Mouse (Mus musculus) liver, embryonic 13.5 days (tissue): ENCODE results near the gene Ror1. TPM values are rescaled to one million over a fixed set of nuclear protein-coding genes. Genes with fewer than 3 reads are reported as not detected.

ENCODE experiments used
- ATAC-seq: fragments of 200-750 bp; cut with Nextera tagmentation; 2 replicates; pipeline ENCODE4 v1.8.0; 2017; ENCODE audit warnings: low read depth, mild to moderate bottlenecking, moderate number of reproducible peaks, moderate library complexity
- DNase-seq: peaks from one replicate; pipeline ENCODE4 v3.0.0; 2022
- H3K27ac ChIP-seq: fragments of 300-500 bp; sonication (generic); 2 replicates; pipeline ENCODE4 v1.5.1; 2015; ENCODE audit warnings: moderate library complexity, mild to moderate bottlenecking, inconsistent platforms
- H3K27me3 ChIP-seq: fragments of 300-500 bp; sonication (generic); 2 replicates; pipeline ENCODE4 v1.6.1; 2015; ENCODE audit warnings: mild to moderate bottlenecking, inconsistent platforms
- H3K36me3 ChIP-seq: fragments of 300-500 bp; sonication (generic); 2 replicates; pipeline ENCODE4 v1.6.1; 2015; ENCODE audit warnings: mild to moderate bottlenecking, inconsistent platforms
- H3K4me1 ChIP-seq: fragments of 300-500 bp; sonication (generic); replicated peaks from 2 replicates; pipeline ENCODE4 v1.6.1; 2015; ENCODE audit warnings: inconsistent platforms
- H3K4me2 ChIP-seq: fragments of 300-500 bp; sonication (generic); 2 replicates; pipeline ENCODE4 v1.6.1; 2015; ENCODE audit warnings: inconsistent platforms, mild to moderate bottlenecking, moderate library complexity
- H3K4me3 ChIP-seq: fragments of 300-500 bp; sonication (generic); replicated peaks from 2 replicates; pipeline ENCODE4 v1.5.1; 2015; ENCODE audit warnings: mild to moderate bottlenecking, inconsistent platforms
- H3K9ac ChIP-seq: fragments of 300-500 bp; sonication (generic); 2 replicates; pipeline ENCODE4 v1.6.1; 2015; ENCODE audit warnings: mild to moderate bottlenecking, inconsistent platforms
- H3K9me3 ChIP-seq: fragments of 300-500 bp; sonication (generic); replicated peaks from 2 replicates; pipeline ENCODE4 v1.6.1; 2016; ENCODE audit warnings: inconsistent platforms
- WGBS: fragments of 180-500 bp; shearing (Covaris S2); methylation state at CpG from one replicate; pipeline ENCODE4 v1.1.7; 2015; ENCODE audit not compliant: insufficient replicate concordance; 5-methylcytosine and 5-hydroxymethylcytosine counted together
- polyA plus RNA-seq: library from polyadenylated mRNA; unstranded; fragments of >200 nt; fragmentation: Nextera tagmentation; extraction: Ambion mirVana; gene quantifications from 2 replicates; pipeline ENCODE4 v1.2.1, GENCODE M21; 2015

Gene Ror1
- polyA plus RNA-seq, 1 experiment from 2014 or later = 0.36 TPM

- DNase-seq = no peak
- H3K27me3 ChIP-seq = no peaks in the 10 kb centered on the region
- ATAC-seq = no peak
- H3K4me3 ChIP-seq = no peak overlapping the region
- H3K9ac ChIP-seq = no peak overlapping the region
- no peaks in the 10 kb centered on the region for H3K4me1 ChIP-seq
- H3K9me3 ChIP-seq = no peaks in the 10 kb centered on the region
- H3K36me3 ChIP-seq = no peaks in the 10 kb centered on the region
- H3K4me2 ChIP-seq = no peak overlapping the region
- 59% methylated on average over 4 of the region's 4 CpGs for WGBS
- H3K27ac ChIP-seq = no peak overlapping the region
These were observed 340.6 kb downstream of the Ror1 start for GRCm38 (mm10) chr4:100436169-100436547.

- no peaks in the 10 kb centered on the region for H3K36me3 ChIP-seq
- no peak for ATAC-seq
- no peak for DNase-seq
- H3K4me1 ChIP-seq = no peaks in the 10 kb centered on the region
- WGBS = 25% methylated on average over 3 of the region's 3 CpGs
- no peak overlapping the region for H3K9ac ChIP-seq
- no peak overlapping the region for H3K27ac ChIP-seq
- H3K27me3 ChIP-seq = no peaks in the 10 kb centered on the region
- H3K4me3 ChIP-seq = no peak overlapping the region
- no peaks in the 10 kb centered on the region for H3K9me3 ChIP-seq
- no peak overlapping the region for H3K4me2 ChIP-seq
These were observed 351.3 kb downstream of the Ror1 start for GRCm38 (mm10) chr4:100446897-100447296.

GRCm38 (mm10) chr4:100462493-100463120 is 367.0 kb downstream of the Ror1 start:
- ATAC-seq (no peak), DNase-seq (no peak)
- H3K36me3 ChIP-seq = no peaks in the 10 kb centered on the region
- H3K4me1 ChIP-seq = no peaks in the 10 kb centered on the region
- no peaks in the 10 kb centered on the region for H3K9me3 ChIP-seq
- H3K27me3 ChIP-seq = no peaks in the 10 kb centered on the region
- no peak overlapping the region for H3K4me2 ChIP-seq
- no peak overlapping the region for H3K4me3 ChIP-seq
- 57% methylated on average over 9 of the region's 9 CpGs for WGBS
- no peak overlapping the region for H3K27ac ChIP-seq
- no peak overlapping the region for H3K9ac ChIP-seq

DNA sequence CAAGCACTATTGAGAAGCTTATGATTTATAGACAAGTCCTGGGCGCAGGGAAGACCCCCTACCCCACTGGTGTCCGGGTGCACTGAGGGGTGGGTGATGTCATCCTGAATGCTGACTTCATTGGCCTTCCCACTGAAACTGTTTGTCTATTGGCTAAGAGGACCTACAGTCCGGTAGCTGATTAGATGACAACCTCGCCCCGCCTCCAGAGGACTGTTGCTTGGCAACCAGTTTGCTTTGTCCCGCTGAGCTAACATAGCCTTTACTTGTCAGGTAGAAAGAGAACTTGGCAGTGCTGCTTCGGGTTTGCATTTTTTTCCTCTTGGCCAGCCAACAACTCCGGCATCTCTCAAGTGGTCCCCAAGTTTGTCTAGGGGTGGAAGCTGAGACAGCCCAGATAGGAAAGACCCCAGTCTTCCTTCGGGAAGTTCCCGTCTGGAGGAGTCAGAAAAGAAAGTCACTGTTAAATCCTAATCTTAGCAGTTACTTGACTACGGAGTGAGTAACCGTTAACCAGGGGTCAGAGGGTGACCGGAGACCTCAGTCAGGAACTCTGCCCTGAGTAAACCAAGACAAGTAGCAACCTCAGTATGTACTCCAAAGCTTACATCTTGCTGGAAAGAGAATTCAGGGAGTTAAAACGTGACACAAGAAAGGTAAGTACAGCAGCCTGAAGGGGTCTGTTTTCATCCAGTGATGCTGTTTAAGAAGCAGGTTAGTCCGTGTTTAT is 383.2 kb downstream of the Ror1 start, which contains the start of gene Ube2u:
Gene Ube2u (plus strand): TSS at position 258 of the 730 bp plus-strand sequence.
- peak within 1 kb of the TSS; percentile 27; the same call in 1 of the 2 replicates for H3K4me3 ChIP-seq
- H3K9me3 ChIP-seq = no peaks in the 10 kb centered on the region
- no peaks in the 10 kb centered on the region for H3K36me3 ChIP-seq
- DNase-seq (no peak), ATAC-seq (no peak)
- WGBS = 33% methylated on average over 15 of the region's 15 CpGs
- H3K27ac ChIP-seq = no peak within 1 kb of the TSS
- no peak within 1 kb of the TSS for H3K9ac ChIP-seq
- no peaks in the 10 kb centered on the region for H3K27me3 ChIP-seq
- no peaks in the 10 kb centered on the region for H3K4me1 ChIP-seq
- H3K4me2 ChIP-seq = peak within 1 kb of the TSS; percentile 37

DNA sequence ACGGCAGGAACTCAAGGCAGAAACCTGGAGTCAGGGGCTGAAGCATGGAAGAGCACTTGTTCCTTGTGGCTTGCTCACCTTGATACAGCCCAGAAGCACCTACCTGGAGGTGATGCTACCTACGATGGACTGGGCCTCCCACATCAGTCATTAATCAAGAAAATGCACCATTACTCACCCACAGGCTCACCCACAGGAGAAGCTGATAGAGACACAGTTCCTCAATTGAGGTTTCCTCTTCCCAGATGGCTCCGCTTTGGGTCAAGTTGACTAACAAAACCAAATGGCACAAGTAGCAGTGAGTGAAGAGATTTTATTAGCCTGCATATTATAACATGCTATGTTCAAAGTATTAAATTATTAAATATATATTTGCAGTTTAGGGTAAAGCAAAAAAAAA is 392.9 kb downstream of the Ror1 start:
- Histone ChIP-seq H3K9me3 (no peaks in the 10 kb centered on the region), H3K27ac (no peak overlapping the region), H3K4me2 (no peak overlapping the region), H3K4me3 (no peak overlapping the region), H3K9ac (no peak overlapping the region), H3K4me1 (no peaks in the 10 kb centered on the region), H3K36me3 (no peaks in the 10 kb centered on the region), H3K27me3 (no peaks in the 10 kb centered on the region)
- WGBS = 35% methylated on average over 3 of the region's 3 CpGs
- DNase-seq = no peak
- ATAC-seq = no peak

Other genes starting within 250 kb of the Ror1 start
- 51.1 and 58.7 TPM in 2 replicates for gene Pgm1, start 166.4 kb upstream of the Ror1 start, polyA plus RNA-seq
- 27.8 and 30.4 TPM in 2 replicates for gene Itgb3bp, start 166.0 kb upstream of the Ror1 start, polyA plus RNA-seq